24 mouse cellular contexts compared by ENCODE assay signal in the genomic region with DNA sequence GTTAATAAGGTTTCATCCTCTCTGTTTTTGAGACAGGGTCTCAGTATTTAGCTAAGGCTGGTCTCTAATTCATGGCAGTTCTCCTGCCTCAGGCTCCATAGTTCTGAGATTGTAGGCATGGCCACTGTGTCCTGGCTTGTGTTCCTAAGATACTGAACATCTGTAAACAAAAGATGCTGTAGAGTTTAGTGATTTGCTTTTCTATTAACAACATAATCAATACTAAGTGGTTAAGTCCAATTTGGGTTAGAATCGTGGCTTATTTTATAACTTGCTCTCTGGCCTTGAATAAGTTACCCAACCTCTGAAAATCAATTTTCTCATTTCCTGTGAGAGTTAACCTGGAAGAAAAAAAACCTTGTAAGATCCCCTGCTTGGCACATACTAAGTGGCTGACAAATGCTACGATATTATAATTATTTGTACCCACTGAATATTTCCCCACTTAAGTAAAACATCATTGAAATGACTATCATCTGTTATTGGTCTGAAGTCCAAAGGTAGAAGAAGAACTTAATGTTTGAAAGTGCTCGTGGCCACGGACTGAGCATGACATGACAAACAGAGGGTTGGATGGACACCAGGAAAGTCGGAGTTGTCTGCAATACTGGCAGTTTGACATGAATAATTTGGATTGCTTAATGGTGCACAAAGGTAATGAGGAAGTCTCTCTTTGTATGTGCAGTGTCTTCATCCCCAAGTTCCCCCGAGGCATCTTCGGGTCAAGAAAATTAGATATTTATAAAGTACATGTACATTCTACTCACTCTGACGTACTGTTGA. TPM values are rescaled to one million over a fixed set of nuclear protein-coding genes. Genes with fewer than 3 reads are reported as not detected.
A peak's percentile ranks its signal among the peaks of the same experiment; 100 is the strongest.
DNase-seq lines count a peak whose midpoint lies in the region; TF ChIP-seq lines count a peak whose summit lies in the region.
"Had no signal": no experiment of that assay in that cellular context is flagged by ENCODE, and none has a peak within 500 bp of the region (broad histone marks: within the 10 kb centered on the region; RNA-seq: fewer than 3 reads in every experiment).

No protein-coding gene starts in this region.

- no peak overlapping the region for H3K4me3 ChIP-seq in layer of hippocampus, adult 2 months
- H3K4me3 ChIP-seq: embryonic facial prominence, embryonic 13.5 days; forebrain, embryonic 15.5 days; hindbrain, embryonic 10.5 days; kidney, embryonic 15.5 days; limb, embryonic 15.5 days; midbrain, embryonic 13.5 days; neural tube, embryonic 12.5 days; stomach, embryonic 15.5 days had no signal

- peak; percentile 25 for DNase-seq in adrenal gland, postnatal 10 days
- no peak for DNase-seq in adrenal gland, postnatal 14 days
- DNase-seq in layer of hippocampus, adult 2 months (ENCODE audit: low spot score in 2 of 2): no peak
- DNase-seq in layer of hippocampus, adult 11-12 months (ENCODE audit: low spot score): no peak
- peak; percentile 27 for DNase-seq in retina, postnatal 1 day
- DNase-seq in retina, embryonic 14.5 days (ENCODE audit: low spot score): no peak
- no peak for DNase-seq in heart, postnatal 14 days
- no peak for DNase-seq in right cerebral cortex, adult 2 months (ENCODE audit: low spot score in 2 of 2)
- DNase-seq: cerebellum, adult 2 months; gastrocnemius, postnatal 25 days; right cerebral cortex, postnatal 25 days; thymus, adult 18-20 months had no signal

- TF ChIP-seq CTCF in layer of hippocampus, adult 2 months (conservative IDR thresholded peaks at IDR 0.05): no peak

- peak overlapping the region; percentile 33; the same call in 1 of the 2 replicates for H3K27ac ChIP-seq in layer of hippocampus, adult 2 months
- H3K27ac ChIP-seq: embryonic facial prominence, embryonic 13.5 days; forebrain, embryonic 15.5 days; hindbrain, embryonic 10.5 days; hindbrain, postnatal 0 days; kidney, embryonic 15.5 days; limb, embryonic 15.5 days; macrophage; midbrain, embryonic 13.5 days; neural tube, embryonic 12.5 days; stomach, embryonic 15.5 days had no signal

- intact Hi-C loops in heart, postnatal 14 days (cut with DNase I): no loop called here

RNA-seq across cellular contexts. Expression of a gene that starts 46.4 kb away (rescaled TPM):
- over 10,000 TPM in 1 of 2 experiments, 1,000 to 10,000 TPM in 1; 7,600 to 18,589 TPM for total RNA-seq in adrenal gland, postnatal 10 days (2021)
- total RNA-seq in adrenal gland, postnatal 14 days (2021): 648 and 11,382 TPM in 2 replicates
- not detected for total RNA-seq in layer of hippocampus, adult 2 months (2021)
- total RNA-seq in heart, postnatal 14 days (2021): under 1 TPM in 1 of 2 experiments, not detected in 1; 0.34 TPM
- total RNA-seq: ES-E14; left cerebral cortex, postnatal 36 days had no signal

RNA-seq across cellular contexts. Expression of a gene that starts 47.3 kb away (rescaled TPM):
- 1 to 10 TPM; 2.1 to 3.3 TPM for total RNA-seq in adrenal gland, postnatal 10 days (2021)
- 2.8 and 3.4 TPM in 2 replicates for total RNA-seq in adrenal gland, postnatal 14 days (2021)
- total RNA-seq in layer of hippocampus, adult 2 months (2021): 1 to 10 TPM; 2.6 to 2.8 TPM
- 1 to 10 TPM in 1 of 2 experiments, under 1 TPM in 1; 1.00 to 1.0 TPM for total RNA-seq in heart, postnatal 14 days (2021)

RNA-seq across cellular contexts. Expression of a gene that starts 48.0 kb away (rescaled TPM):
- 100 to 1,000 TPM in 1 of 2 experiments, 10 to 100 TPM in 1; 79.6 to 111 TPM for total RNA-seq in adrenal gland, postnatal 10 days (2021)
- total RNA-seq in adrenal gland, postnatal 14 days (2021): 97.8 and 100 TPM in 2 replicates
- 100 to 1,000 TPM; 110 to 118 TPM for total RNA-seq in layer of hippocampus, adult 2 months (2021)
- 10 to 100 TPM; 71.4 to 74.4 TPM for total RNA-seq in heart, postnatal 14 days (2021)

Comparison
In these comparisons a context has a peak if more than half of its experiments do, and no peak if none do; other contexts are left out.
1. DNase-seq: peak in adrenal gland, postnatal 10 days (single experiment) and retina, postnatal 1 day (single experiment); none in adrenal gland, postnatal 14 days (single experiment), layer of hippocampus, adult 2 months (0 of 2), layer of hippocampus, adult 11-12 months (single experiment), retina, embryonic 14.5 days (single experiment), heart, postnatal 14 days (0 of 2) and right cerebral cortex, adult 2 months (0 of 2).
2. RNA of a gene that starts 46.4 kb away (total RNA-seq): 7,600 to 18,589 TPM in adrenal gland, postnatal 10 days and 648 to 11,382 TPM in adrenal gland, postnatal 14 days; 0.34 TPM in heart, postnatal 14 days and not detected in layer of hippocampus, adult 2 months; every median in the first group is over 100 times any median in the second.